Mouse (Mus musculus) liver, adult 2 months (tissue): ENCODE measurements at regions not wholly inside any gene's neighbourhood (a gene's known extent, or its start where the extent isn't known, plus 50 kb on each side); places are given as distances from the start of the nearest gene placed in this dataset.

ENCODE experiments used
- CTCF ChIP-seq: fragments of 200-500 bp; IDR thresholded peaks from 2 replicates; pipeline ENCODE4 v1.5.1; 2011; ENCODE audit warnings: low read depth, low read length, control low read depth
- POLR2A ChIP-seq: fragments of 200-500 bp; IDR thresholded peaks from 2 replicates; pipeline ENCODE4 v1.6.1; 2011; ENCODE audit warnings: low read length, control low read depth; ENCODE audit not compliant: insufficient read depth; ENCODE audit errors: extremely low read depth

GRCm38 (mm10) chr3:148659024-148659423 lies 331.3 kb downstream of the Adgrl2 start:
- TF ChIP-seq CTCF (no peak), POLR2A (no peak)
